Mouse (Mus musculus) liver, postnatal 0 days (tissue): ENCODE data around the gene Dkk2.

Source experiments
- CTCF ChIP-seq: sonication (generic); IDR thresholded peaks from 2 replicates; pipeline ENCODE4 v1.5.1; 2016; ENCODE audit warnings: antibody characterized with exemption, low read depth
- EP300 ChIP-seq: IDR thresholded peaks from 2 replicates; pipeline ENCODE4 v1.6.1; 2016; ENCODE audit warnings: antibody characterized with exemption, low read depth, mild to moderate bottlenecking

DNA sequence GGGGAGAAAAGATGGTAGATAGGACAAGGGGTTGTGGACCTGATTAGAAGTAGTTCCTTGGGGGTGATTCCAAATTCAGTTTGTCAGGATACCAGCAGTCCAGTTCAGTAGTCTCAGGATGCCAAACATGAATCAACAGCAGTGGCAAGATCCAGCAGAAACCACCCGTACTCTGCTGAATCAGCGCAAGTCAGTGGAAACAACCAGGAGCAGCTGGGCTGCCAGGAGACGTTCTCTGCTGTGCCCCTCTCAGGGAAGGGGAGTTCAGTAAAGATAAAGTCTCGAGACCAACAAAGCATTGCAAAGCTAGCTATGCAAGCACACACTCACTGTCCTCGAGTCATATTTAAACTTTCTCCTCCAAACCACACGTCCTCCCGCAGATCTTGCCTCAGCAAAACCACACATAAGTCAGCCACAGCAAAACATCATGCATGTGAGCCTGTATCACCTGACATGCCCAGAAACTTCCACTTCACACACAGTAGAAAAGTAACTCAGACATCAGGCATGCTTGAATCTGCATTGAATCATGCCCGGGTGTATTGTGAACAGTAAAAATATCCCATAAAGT lies 34.1 kb upstream of the Dkk2 start:
- TF ChIP-seq CTCF = no peak
- no peak for TF ChIP-seq EP300
